Mouse (Mus musculus) midbrain, embryonic 14.5 days (tissue): ENCODE measurements around the gene Stxbp4. TPM values are rescaled to one million over a fixed set of nuclear protein-coding genes. Genes with fewer than 3 reads are reported as not detected.

Experiments used
- ATAC-seq: fragments of 200-750 bp; cut with Nextera tagmentation; 2 replicates; pipeline ENCODE4 v1.8.0; 2017; ENCODE audit warnings: moderate number of reproducible peaks, moderate library complexity; ENCODE audit not compliant: low FRiP score, low TSS enrichment
- DNase-seq: peaks from one replicate; pipeline ENCODE4 v3.0.0-alpha.2; 2015
- H3K27ac ChIP-seq: fragments of 300-500 bp; sonication (generic); replicated peaks from 2 replicates; pipeline ENCODE4 v1.5.1; 2014; ENCODE audit warnings: mild to moderate bottlenecking, low read depth, low read length, moderate library complexity
- H3K27me3 ChIP-seq: fragments of 300-500 bp; sonication (generic); 2 replicates; pipeline ENCODE4 v1.6.1; 2014; ENCODE audit warnings: low read length, control low read depth, mixed read lengths; ENCODE audit not compliant: control insufficient read depth, insufficient read depth
- H3K36me3 ChIP-seq: fragments of 300-500 bp; sonication (generic); 2 replicates; pipeline ENCODE4 v1.6.1; 2014; ENCODE audit warnings: low read length, control low read depth; ENCODE audit not compliant: control insufficient read depth, insufficient read depth
- H3K4me1 ChIP-seq: fragments of 300-500 bp; sonication (generic); 2 replicates; pipeline ENCODE4 v1.6.1; 2014; ENCODE audit warnings: mild to moderate bottlenecking, antibody characterized with exemption, low read length, control low read depth; ENCODE audit not compliant: control insufficient read depth, insufficient read depth
- H3K4me2 ChIP-seq: fragments of 300-500 bp; sonication (generic); 2 replicates; pipeline ENCODE4 v1.6.1; 2014; ENCODE audit warnings: mild to moderate bottlenecking, low read length, moderate library complexity
- H3K4me3 ChIP-seq: fragments of 300-500 bp; sonication (generic); replicated peaks from 2 replicates; pipeline ENCODE4 v1.5.1; 2014; ENCODE audit warnings: low read depth, low read length
- H3K9ac ChIP-seq: fragments of 300-500 bp; sonication (generic); replicated peaks from 2 replicates; pipeline ENCODE4 v1.6.1; 2014; ENCODE audit warnings: mild to moderate bottlenecking, low read length, moderate library complexity
- H3K9me3 ChIP-seq: fragments of 300-500 bp; sonication (generic); 2 replicates; pipeline ENCODE4 v1.6.1; 2016; ENCODE audit warnings: low read length, control low read depth, mixed read lengths; ENCODE audit not compliant: control insufficient read depth
- WGBS: fragments of 180-500 bp; shearing (Covaris S2); extraction: QIAGEN DNeasy Blood & Tissue Kit; methylation state at CpG from one replicate; pipeline ENCODE4 v1.1.7; 2014; 5-methylcytosine and 5-hydroxymethylcytosine counted together
- polyA plus RNA-seq: library from polyadenylated mRNA; unstranded; fragments of >200 nt; fragmentation: Nextera tagmentation; extraction: Ambion mirVana; gene quantifications from 2 replicates; pipeline ENCODE4 v1.2.1, GENCODE M21; 2014

The Stxbp4 gene
- polyA plus RNA-seq, 1 experiment from 2014 or later = 22.0 TPM

DNA sequence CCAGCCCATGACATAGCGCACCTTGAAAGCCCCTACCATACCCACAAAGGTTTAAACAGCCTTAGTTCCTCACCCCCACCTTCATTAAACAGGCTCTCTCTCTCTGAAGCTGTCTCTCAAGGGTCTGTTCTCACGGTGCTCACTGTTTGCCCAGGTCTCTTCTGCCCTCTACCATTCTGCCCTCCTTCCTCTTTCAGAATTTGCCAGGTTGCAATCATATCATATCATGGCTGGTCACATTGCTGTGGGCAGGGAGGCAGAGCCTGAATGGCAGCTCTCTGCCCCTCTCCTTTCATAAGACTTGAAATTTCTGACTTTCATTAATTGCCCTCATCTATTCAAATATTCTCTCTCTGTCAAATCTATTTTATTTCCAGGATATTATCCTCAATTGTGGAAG lies 195.4 kb downstream of the Stxbp4 start:
- DNase-seq = no peak
- no peak for ATAC-seq
- WGBS = 90% methylated on average over 2 of the region's 2 CpGs
- H3K4me2 ChIP-seq = no peak overlapping the region
- no peak overlapping the region for H3K27ac ChIP-seq
- H3K9me3 ChIP-seq = no peaks in the 10 kb centered on the region
- H3K9ac ChIP-seq = no peak overlapping the region
- no peaks in the 10 kb centered on the region for H3K27me3 ChIP-seq
- no peaks in the 10 kb centered on the region for H3K4me1 ChIP-seq
- H3K36me3 ChIP-seq = no peaks in the 10 kb centered on the region
- no peak overlapping the region for H3K4me3 ChIP-seq

- Histone ChIP-seq H3K27me3 (no peaks in the 10 kb centered on the region), H3K36me3 (no peaks in the 10 kb centered on the region), H3K4me1 (no peaks in the 10 kb centered on the region), H3K27ac (no peak overlapping the region), H3K4me2 (no peak overlapping the region), H3K4me3 (no peak overlapping the region), H3K9ac (no peak overlapping the region), H3K9me3 (no peaks in the 10 kb centered on the region)
- DNase-seq (no peak), ATAC-seq (no peak)
- 74% methylated on average over 3 of the region's 3 CpGs for WGBS
These were observed 197.0 kb downstream of the Stxbp4 start for GRCm38 (mm10) chr11:90440851-90441250.

- ATAC-seq (no peak), DNase-seq (no peak)
- WGBS = 58% methylated on average over 5 of the region's 5 CpGs
- Histone ChIP-seq H3K9ac (no peak overlapping the region), H3K27ac (no peak overlapping the region), H3K4me3 (no peak overlapping the region), H3K36me3 (no peaks in the 10 kb centered on the region), H3K27me3 (no peaks in the 10 kb centered on the region), H3K4me1 (no peaks in the 10 kb centered on the region), H3K4me2 (no peak overlapping the region), H3K9me3 (no peaks in the 10 kb centered on the region)
These were observed 199.1 kb downstream of the Stxbp4 start for GRCm38 (mm10) chr11:90438768-90439167.

Other genes with a start within 250 kb of the Stxbp4 start
- 2.1 and 3.4 TPM in 2 replicates for gene Hlf, start 247.2 kb downstream of the Stxbp4 start, polyA plus RNA-seq
- gene Cox11, start 89 bp upstream of the Stxbp4 start, polyA plus RNA-seq = 27.8 and 37.9 TPM in 2 replicates
- 13.5 and 16.9 TPM in 2 replicates for gene Tom1l1, start 50.3 kb upstream of the Stxbp4 start, polyA plus RNA-seq